Mouse (Mus musculus): ENCODE data around the gene Hsdl1.

Gene Hsdl1

GRCm38 (mm10) chr8:119531397-119531796, 43.6 kb downstream of the Hsdl1 start:
- DNase-seq (ENCODE audit: low read depth, low spot score): no peak

- DNase-seq (ENCODE audit: low read depth, low spot score): no peak
These were observed 44.0 kb downstream of the Hsdl1 start for GRCm38 (mm10) chr8:119530937-119531336.

GRCm38 (mm10) chr8:119528762-119529161, 46.2 kb downstream of the Hsdl1 start:
- DNase-seq (ENCODE audit: low read depth, low spot score): no peak

DNA sequence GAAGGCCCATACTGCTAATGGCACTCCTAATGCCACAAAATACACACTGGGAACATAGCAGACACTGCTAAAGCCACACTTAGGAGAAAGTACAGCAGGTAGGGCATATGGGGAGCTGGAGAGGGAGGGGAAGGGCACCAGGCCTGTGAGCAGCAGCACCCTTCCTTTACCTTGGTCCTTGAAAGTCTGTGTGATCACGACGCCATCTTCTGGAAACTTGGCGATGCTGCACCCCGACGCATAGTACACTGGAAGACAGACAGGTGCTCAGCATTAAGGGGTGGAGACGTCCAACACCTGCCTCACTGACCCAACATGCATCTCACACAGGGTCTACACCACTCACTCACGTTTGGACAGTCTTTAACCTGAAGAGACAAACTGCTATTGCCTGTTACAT, 54.9 kb downstream of the Hsdl1 start:
- peak; percentile 73 for DNase-seq (ENCODE audit: low read depth, low spot score)

GRCm38 (mm10) chr8:119516674-119517073, 58.3 kb downstream of the Hsdl1 start:
- DNase-seq (ENCODE audit: low read depth, low spot score): no peak

DNA sequence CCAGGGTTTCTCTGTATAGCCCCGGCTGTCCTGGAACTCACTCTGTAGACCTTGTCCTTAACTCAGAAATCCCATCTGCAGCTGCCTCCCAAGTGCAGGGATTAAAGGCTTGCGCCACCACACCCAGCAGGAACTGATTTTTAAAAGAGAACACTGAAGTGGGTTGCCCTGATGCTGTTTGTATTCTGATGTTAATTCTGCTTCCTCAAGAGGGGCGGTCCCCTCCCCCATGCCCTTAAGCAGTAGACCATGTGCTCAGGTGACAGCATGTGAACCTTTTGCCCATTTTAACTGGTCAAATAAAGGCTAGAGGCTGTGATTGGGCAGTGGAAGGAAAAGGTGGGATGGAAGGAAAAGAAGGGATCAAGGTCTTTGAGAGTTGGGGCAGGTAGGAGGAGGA, 59.2 kb downstream of the Hsdl1 start:
- peak; percentile 98 for DNase-seq (ENCODE audit: low read depth, low spot score)

DNA sequence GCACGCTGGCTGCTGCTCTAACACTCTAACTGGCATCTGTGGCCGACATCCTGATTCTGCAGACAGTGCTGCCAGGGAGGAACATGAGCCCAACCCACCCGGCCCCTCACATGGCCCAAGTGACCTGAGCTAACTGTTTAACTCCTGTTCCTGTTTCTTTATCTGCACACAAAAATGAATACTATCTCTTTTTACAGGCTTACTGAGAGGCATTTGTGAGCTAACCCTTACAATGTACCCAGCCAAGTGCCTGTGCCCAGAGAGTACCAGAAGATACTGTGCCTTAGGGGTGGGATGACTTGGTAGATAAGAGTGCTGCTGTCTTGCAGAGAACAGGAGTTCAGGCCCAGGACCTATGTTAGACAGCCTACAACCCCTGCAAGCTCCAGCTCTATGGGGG, 60.0 kb downstream of the Hsdl1 start:
- DNase-seq (ENCODE audit: low read depth, low spot score): no peak

- DNase-seq (ENCODE audit: low read depth, low spot score): no peak
These were observed 61.6 kb downstream of the Hsdl1 start for GRCm38 (mm10) chr8:119513405-119513804.
